In genomic region chr6:25690284-25690605, GRCm38 (mm10) we compare ENCODE assay signal across 9 mouse cellular contexts. TPM values are rescaled to one million over a fixed set of nuclear protein-coding genes. Genes with fewer than 3 reads are reported as not detected.
DNase-seq lines count a peak whose midpoint lies in the region; ATAC-seq and TF ChIP-seq lines count a peak whose summit lies in the region.
"Had no signal": no experiment of that assay in that cellular context is flagged by ENCODE, and none has a peak within 500 bp of the region (broad histone marks: within the 10 kb centered on the region; RNA-seq: fewer than 3 reads in every experiment).

No protein-coding gene starts in this region.

- H3K4me3 ChIP-seq in kidney, embryonic 15.5 days (replicated peaks): peak overlapping the region; percentile 57
- H3K4me3 ChIP-seq in forebrain, postnatal 0 days (ENCODE audit: low read depth, low read length): peak overlapping the region; percentile 63
- H3K4me3 ChIP-seq in midbrain, embryonic 13.5 days (replicated peaks): peak overlapping the region; percentile 66

- H3K27ac ChIP-seq in kidney, embryonic 15.5 days: no peak overlapping the region
- H3K27ac ChIP-seq in forebrain, postnatal 0 days (ENCODE audit: low read depth, low read length): peak overlapping the region; percentile 78
- peak overlapping the region; percentile 56; the same call in 1 of the 2 replicates for H3K27ac ChIP-seq in midbrain, embryonic 13.5 days

- no peak for TF ChIP-seq CTCF in forebrain, postnatal 0 days (IDR thresholded peaks at IDR 0.05; ENCODE audit: low read depth)

- no peak for DNase-seq in kidney, postnatal 25 days
- peak; percentile 63 to 66 for DNase-seq in adrenal gland, postnatal 36 days
- DNase-seq in forebrain, postnatal 0 days: peak; percentile 87
- DNase-seq in layer of hippocampus, adult 9-11 months: peak; percentile 59
- no peak for DNase-seq in urinary bladder, postnatal 10 days (ENCODE audit: low spot score)

- peak overlapping the region; percentile 25; the same call in 1 of the 2 replicates for H3K9ac ChIP-seq in kidney, embryonic 15.5 days
- peak overlapping the region; percentile 60 for H3K9ac ChIP-seq in forebrain, postnatal 0 days
- peak overlapping the region; percentile 67 for H3K9ac ChIP-seq in midbrain, embryonic 13.5 days (replicated peaks)

- 2% methylated on average over 5 of the region's 5 CpGs for WGBS in kidney, embryonic 15.5 days
- 2% methylated on average over 5 of the region's 5 CpGs for WGBS in forebrain, postnatal 0 days
- WGBS in midbrain, embryonic 13.5 days: under 1% methylated on average over 5 of the region's 5 CpGs

- no peaks in the 10 kb centered on the region for H3K36me3 ChIP-seq in kidney, embryonic 15.5 days
- H3K36me3 ChIP-seq in forebrain, postnatal 0 days (ENCODE audit: insufficient read depth): no peaks in the 10 kb centered on the region
- H3K36me3 ChIP-seq in midbrain, embryonic 13.5 days: no peaks in the 10 kb centered on the region

- H3K9me3 ChIP-seq in kidney, embryonic 15.5 days (replicated peaks): no peaks in the 10 kb centered on the region
- H3K9me3 ChIP-seq in forebrain, postnatal 0 days (ENCODE audit: low read length): no peaks in the 10 kb centered on the region
- no peaks in the 10 kb centered on the region for H3K9me3 ChIP-seq in midbrain, embryonic 13.5 days

- H3K4me1 ChIP-seq in kidney, embryonic 15.5 days: peaks cover 12% of the 10 kb centered on the region
- H3K4me1 ChIP-seq in forebrain, postnatal 0 days (ENCODE audit: insufficient read depth): peaks cover 4% of the 10 kb centered on the region; the same call in 1 of the 2 replicates
- peaks cover 16% of the 10 kb centered on the region for H3K4me1 ChIP-seq in midbrain, embryonic 13.5 days (replicated peaks)

- peaks cover 22% of the 10 kb centered on the region for H3K27me3 ChIP-seq in kidney, embryonic 15.5 days
- H3K27me3 ChIP-seq in forebrain, postnatal 0 days (ENCODE audit: insufficient read depth, low read length): no peaks in the 10 kb centered on the region
- H3K27me3 ChIP-seq in midbrain, embryonic 13.5 days: peaks cover 14% of the 10 kb centered on the region

- peak overlapping the region; percentile 96 for H3K4me2 ChIP-seq in kidney, embryonic 15.5 days
- peak overlapping the region; percentile 91 for H3K4me2 ChIP-seq in forebrain, postnatal 0 days (ENCODE audit: low read depth)
- peak overlapping the region; percentile 94 for H3K4me2 ChIP-seq in midbrain, embryonic 13.5 days (replicated peaks)

- ATAC-seq in kidney, embryonic 15.5 days (replicated peaks; ENCODE audit: low FRiP score): peak; percentile 69
- ATAC-seq in forebrain, postnatal 0 days: peak; percentile 76
- no peak for ATAC-seq in midbrain, embryonic 13.5 days
- ATAC-seq in CD4-positive, CD25-positive, alpha-beta regulatory T cell, adult 4 months: no peak

RNA-seq across cellular contexts. Expression of gene Gpr37, which starts 0.3 kb away (rescaled TPM):
- 0.21 and 0.58 TPM in 2 replicates for polyA plus RNA-seq in kidney, embryonic 15.5 days (2015; fragmentation: Nextera tagmentation; extraction: Ambion mirVana)
- total RNA-seq in adrenal gland, postnatal 36 days (2021): under 1 TPM; 0.20 to 0.30 TPM
- total RNA-seq in forebrain, postnatal 0 days (2014; rRNA removed): 7.8 TPM in 2 replicates
- 4.4 and 5.8 TPM in 2 replicates for polyA plus RNA-seq in forebrain, postnatal 0 days (2015; fragmentation: Nextera tagmentation; extraction: Ambion mirVana)
- 1.4 and 2.5 TPM in 2 replicates for polyA plus RNA-seq in midbrain, embryonic 13.5 days (2015; fragmentation: Nextera tagmentation; extraction: Ambion mirVana)
- polyA plus RNA-seq in CD4-positive, CD25-positive, alpha-beta regulatory T cell, adult 4 months (2017; shearing (Covaris generic)): not detected
- total RNA-seq: liver, adult 2 months had no signal
- polyA plus RNA-seq: liver, adult 2 months had no signal

Comparison
In these comparisons a context has a peak if more than half of its experiments do, and no peak if none do; other contexts are left out.
1. ATAC-seq: peak in kidney, embryonic 15.5 days (single experiment) and forebrain, postnatal 0 days (single experiment); none in midbrain, embryonic 13.5 days (single experiment) and CD4-positive, CD25-positive, alpha-beta regulatory T cell, adult 4 months (single experiment).
2. DNase-seq: peak in adrenal gland, postnatal 36 days (2 of 2), forebrain, postnatal 0 days (single experiment) and layer of hippocampus, adult 9-11 months (single experiment); none in kidney, postnatal 25 days (0 of 2) and urinary bladder, postnatal 10 days (single experiment).
3. Peak in every context shown above with its lines, with median percentiles within 50 percentile points of each other: H3K4me2 ChIP-seq, H3K4me3 ChIP-seq and H3K9ac ChIP-seq.